In genomic region chr7:68823189-68823588, GRCm38 (mm10) we compare ENCODE assay signal across 10 mouse cellular contexts.
DNase-seq lines count a peak whose midpoint lies in the region; ATAC-seq and TF ChIP-seq lines count a peak whose summit lies in the region.
"Had no signal": no experiment of that assay in that cellular context is flagged by ENCODE, and none has a peak within 500 bp of the region (broad histone marks: within the 10 kb centered on the region; RNA-seq: fewer than 3 reads in every experiment).

No protein-coding gene starts in this region.

- no peak for TF ChIP-seq EP300 in stomach, postnatal 0 days (optimal IDR thresholded peaks at IDR 0.05)

- H3K36me3 ChIP-seq in thymus, adult 2 months (ENCODE audit: control insufficient read depth, insufficient read depth, low read length), result no peaks in the 10 kb centered on the region
- H3K36me3 ChIP-seq in forebrain, embryonic 15.5 days, result no peaks in the 10 kb centered on the region
- no peaks in the 10 kb centered on the region for H3K36me3 ChIP-seq in intestine, embryonic 14.5 days (ENCODE audit: control insufficient read depth, insufficient read depth, low read length)
- no peaks in the 10 kb centered on the region for H3K36me3 ChIP-seq in limb, embryonic 10.5 days
- no peaks in the 10 kb centered on the region for H3K36me3 ChIP-seq in stomach, postnatal 0 days (ENCODE audit: control insufficient read depth, insufficient read depth, low read length)
- H3K36me3 ChIP-seq: embryonic facial prominence, embryonic 13.5 days had no signal

- no peak overlapping the region for H3K4me2 ChIP-seq in forebrain, embryonic 15.5 days (replicated peaks)
- H3K4me2 ChIP-seq in intestine, embryonic 14.5 days (ENCODE audit: low read length), result no peak overlapping the region
- H3K4me2 ChIP-seq in stomach, postnatal 0 days (replicated peaks; ENCODE audit: low read depth), result no peak overlapping the region
- H3K4me2 ChIP-seq: embryonic facial prominence, embryonic 13.5 days had no signal

- H3K9me3 ChIP-seq in forebrain, embryonic 15.5 days, result no peaks in the 10 kb centered on the region
- H3K9me3 ChIP-seq in intestine, embryonic 14.5 days (ENCODE audit: control insufficient read depth, low read length), result no peaks in the 10 kb centered on the region
- H3K9me3 ChIP-seq in limb, embryonic 10.5 days (replicated peaks), result no peaks in the 10 kb centered on the region
- H3K9me3 ChIP-seq in stomach, postnatal 0 days (ENCODE audit: control insufficient read depth, low read length), result no peaks in the 10 kb centered on the region
- H3K9me3 ChIP-seq: embryonic facial prominence, embryonic 13.5 days; megakaryocyte, embryonic 14.5 days had no signal

- H3K4me1 ChIP-seq in thymus, adult 2 months (replicated peaks; ENCODE audit: control insufficient read depth, insufficient read depth, low read length), result no peaks in the 10 kb centered on the region
- H3K4me1 ChIP-seq in forebrain, embryonic 15.5 days, result 0 out of 2 replicates have a peak, but pooled peaks cover under 1% of the 10 kb centered on the region
- no peaks in the 10 kb centered on the region for H3K4me1 ChIP-seq in intestine, embryonic 14.5 days (replicated peaks; ENCODE audit: control insufficient read depth, insufficient read depth, low read length)
- H3K4me1 ChIP-seq in limb, embryonic 10.5 days, result peaks cover 8% of the 10 kb centered on the region
- no peaks in the 10 kb centered on the region for H3K4me1 ChIP-seq in stomach, postnatal 0 days (replicated peaks; ENCODE audit: control insufficient read depth, insufficient read depth)
- H3K4me1 ChIP-seq: embryonic facial prominence, embryonic 13.5 days; megakaryocyte, embryonic 14.5 days had no signal

- TF ChIP-seq POLR2A in thymus, adult 2 months (IDR thresholded peaks at IDR 0.05; ENCODE audit: control insufficient read depth, extremely low read depth, insufficient read depth, low read length, poor library complexity), result no peak

- H3K27ac ChIP-seq in thymus, adult 2 months (ENCODE audit: control insufficient read depth, insufficient read depth, low read length), result no peak overlapping the region
- no peak overlapping the region for H3K27ac ChIP-seq in forebrain, embryonic 15.5 days (replicated peaks)
- no peak overlapping the region for H3K27ac ChIP-seq in intestine, embryonic 14.5 days (ENCODE audit: low read depth)
- no peak overlapping the region for H3K27ac ChIP-seq in limb, embryonic 10.5 days
- H3K27ac ChIP-seq in stomach, postnatal 0 days (replicated peaks), result no peak overlapping the region
- H3K27ac ChIP-seq: embryonic facial prominence, embryonic 13.5 days had no signal

- WGBS in thymus, adult 2 months, result 6% methylated on average over 7 of the region's 7 CpGs
- WGBS in forebrain, embryonic 15.5 days, result 4% methylated on average over 7 of the region's 7 CpGs
- WGBS in intestine, embryonic 14.5 days, result 4% methylated on average over 7 of the region's 7 CpGs
- 5% methylated on average over 7 of the region's 7 CpGs for WGBS in limb, embryonic 10.5 days
- whole genome bisulfite sequencing in stomach, postnatal 0 days, result 3% methylated on average over 7 of the region's 7 CpGs

- H3K9ac ChIP-seq in forebrain, embryonic 15.5 days (replicated peaks), result no peak overlapping the region
- no peak overlapping the region for H3K9ac ChIP-seq in intestine, embryonic 14.5 days (ENCODE audit: low read length)
- no peak overlapping the region for H3K9ac ChIP-seq in stomach, postnatal 0 days (ENCODE audit: low read length)
- H3K9ac ChIP-seq: embryonic facial prominence, embryonic 13.5 days had no signal

- no peak overlapping the region for H3K4me3 ChIP-seq in thymus, adult 2 months (ENCODE audit: control insufficient read depth, insufficient read depth, low read length)
- H3K4me3 ChIP-seq in forebrain, embryonic 15.5 days, result no peak overlapping the region
- no peak overlapping the region for H3K4me3 ChIP-seq in intestine, embryonic 14.5 days (ENCODE audit: low read depth, low read length)
- no peak overlapping the region for H3K4me3 ChIP-seq in limb, embryonic 10.5 days
- H3K4me3 ChIP-seq in stomach, postnatal 0 days (ENCODE audit: low read depth, low read length), result no peak overlapping the region
- H3K4me3 ChIP-seq: embryonic facial prominence, embryonic 13.5 days; megakaryocyte, embryonic 14.5 days had no signal

- peak; percentile 67 for ATAC-seq in forebrain, embryonic 15.5 days (replicated peaks)
- ATAC-seq in intestine, embryonic 14.5 days (replicated peaks; ENCODE audit: low FRiP score, low TSS enrichment, low read depth), result 0 out of 2 replicates have a peak, but pooled peaks have one; percentile 19
- peak; percentile 69; the same call in 1 of the 2 replicates for ATAC-seq in monocyte, adult 5-6 weeks (replicated peaks; ENCODE audit: insufficient number of reproducible peaks, low FRiP score, low TSS enrichment, poor library complexity, severe bottlenecking)
- 0 out of 2 replicates have a peak, but pooled peaks have one; percentile 60 for ATAC-seq in stomach, postnatal 0 days (ENCODE audit: low FRiP score, low TSS enrichment)

- H3K27me3 ChIP-seq in thymus, adult 2 months (ENCODE audit: control insufficient read depth, insufficient read depth, low read length), result no peaks in the 10 kb centered on the region
- no peaks in the 10 kb centered on the region for H3K27me3 ChIP-seq in forebrain, embryonic 15.5 days
- no peaks in the 10 kb centered on the region for H3K27me3 ChIP-seq in intestine, embryonic 14.5 days (replicated peaks; ENCODE audit: control insufficient read depth, insufficient read depth, low read length)
- no peaks in the 10 kb centered on the region for H3K27me3 ChIP-seq in limb, embryonic 10.5 days (ENCODE audit: low read depth, poor library complexity, severe bottlenecking)
- no peaks in the 10 kb centered on the region for H3K27me3 ChIP-seq in stomach, postnatal 0 days (ENCODE audit: control insufficient read depth, insufficient read depth, low read length)
- H3K27me3 ChIP-seq: megakaryocyte, embryonic 14.5 days had no signal

- DNase-seq in thymus, adult 2 months, result peak; percentile 36
- DNase-seq in thymus, adult 18-20 months, result no peak
- peak; percentile 14 for DNase-seq in cerebellum, adult 11-12 months
- DNase-seq in intestine, embryonic 14.5 days (ENCODE audit: low spot score), result peak; percentile 88
- DNase-seq in limb, embryonic 10.5 days (ENCODE audit: low spot score), result peak; percentile 84
- peak; percentile 81 for DNase-seq in stomach, postnatal 0 days (ENCODE audit: low spot score)

- peak; percentile 80; the same call in 1 of the 2 replicates for TF ChIP-seq CTCF in thymus, adult 2 months (IDR thresholded peaks at IDR 0.05; ENCODE audit: borderline replicate concordance, control insufficient read depth, extremely low read depth, insufficient read depth, low read length, poor library complexity)
- TF ChIP-seq CTCF in stomach, postnatal 0 days (IDR thresholded peaks at IDR 0.05; ENCODE audit: low read depth), result peak; percentile 99

Comparison
In these comparisons a context has a peak if more than half of its experiments do, and no peak if none do; other contexts are left out.
1. DNase-seq: peak in thymus, adult 2 months (single experiment), cerebellum, adult 11-12 months (single experiment), intestine, embryonic 14.5 days (single experiment), limb, embryonic 10.5 days (single experiment) and stomach, postnatal 0 days (single experiment); none in thymus, adult 18-20 months (0 of 2).
2. ATAC-seq: peak in every context shown above with its lines; median percentile 69 in monocyte, adult 5-6 weeks; 67 in forebrain, embryonic 15.5 days; 60 in stomach, postnatal 0 days; 19 in intestine, embryonic 14.5 days.